Mouse (Mus musculus): Measurements from ENCODE around the gene Zfp142. TPM values are rescaled to one million over a fixed set of nuclear protein-coding genes. Genes with fewer than 3 reads are reported as not detected.

Gene Zfp142
- polyA plus RNA-seq, 1 experiment from 2014 or later, result 3.6 TPM

GRCm38 (mm10) chr1:74600501-74601266, 12.6 kb upstream of the Zfp142 start:
- H3K36me3 ChIP-seq (ENCODE audit: insufficient read depth, low read length), result peaks cover 18% of the 10 kb centered on the region
- H3K9me3 ChIP-seq (replicated peaks; ENCODE audit: low read length), result no peaks in the 10 kb centered on the region
- H3K9ac ChIP-seq (ENCODE audit: low read depth, low read length), result peak overlapping the region; percentile 78
- no peak for TF ChIP-seq CTCF (IDR thresholded peaks at IDR 0.05; ENCODE audit: low read depth)
- H3K27ac ChIP-seq, result peak overlapping the region; percentile 43
- DNase-seq (ENCODE audit: low spot score) (no peak), ATAC-seq (replicated peaks; ENCODE audit: low FRiP score, low read depth) (no peak; the same call in 1 of the 2 replicates)
- peaks cover 9% of the 10 kb centered on the region; the same call in 1 of the 2 replicates for H3K4me1 ChIP-seq (replicated peaks; ENCODE audit: insufficient read depth, low read length)
- WGBS, result 8% methylated on average over 26 of the region's 26 CpGs
- H3K4me3 ChIP-seq (replicated peaks; ENCODE audit: low read depth, low read length), result peak overlapping the region; percentile 78
- H3K4me2 ChIP-seq (ENCODE audit: low read length), result peak overlapping the region; percentile 76
- no peaks in the 10 kb centered on the region for H3K27me3 ChIP-seq (ENCODE audit: insufficient read depth, low read length)

- no peak for TF ChIP-seq CTCF (IDR thresholded peaks at IDR 0.05; ENCODE audit: low read depth)
Observed at GRCm38 (mm10) chr1:74594434-74594833, 6.4 kb upstream of the Zfp142 start.

GRCm38 (mm10) chr1:74587233-74587772, 743 bp downstream of the Zfp142 start:
- Histone ChIP-seq H3K27me3 (ENCODE audit: insufficient read depth, low read length) (no peaks in the 10 kb centered on the region), H3K4me3 (replicated peaks; ENCODE audit: low read depth, low read length) (peak overlapping the region; percentile 72), H3K9me3 (replicated peaks; ENCODE audit: low read length) (no peaks in the 10 kb centered on the region), H3K36me3 (ENCODE audit: insufficient read depth, low read length) (peaks cover 16% of the 10 kb centered on the region), H3K9ac (ENCODE audit: low read depth, low read length) (peak overlapping the region; percentile 56), H3K27ac (peak overlapping the region; percentile 68), H3K4me2 (ENCODE audit: low read length) (peak overlapping the region; percentile 72), H3K4me1 (replicated peaks; ENCODE audit: insufficient read depth, low read length) (no peaks in the 10 kb centered on the region)
- ATAC-seq (replicated peaks; ENCODE audit: low FRiP score, low read depth) (no peak), DNase-seq (ENCODE audit: low spot score) (peak; percentile 65)
- TF ChIP-seq CTCF (IDR thresholded peaks at IDR 0.05; ENCODE audit: low read depth), result no peak
- under 1% methylated on average over 24 of the region's 24 CpGs for WGBS

More at GRCm38 (mm10) chr1:74594434-74594833, 6.4 kb upstream of the Zfp142 start:
- H3K27me3 ChIP-seq (ENCODE audit: insufficient read depth, low read length), result no peaks in the 10 kb centered on the region
- H3K4me2 ChIP-seq (ENCODE audit: low read length), result no peak overlapping the region
- 78% methylated on average over 8 of the region's 8 CpGs for WGBS
- DNase-seq (ENCODE audit: low spot score) (no peak), ATAC-seq (replicated peaks; ENCODE audit: low FRiP score, low read depth) (no peak)
- H3K9me3 ChIP-seq (replicated peaks; ENCODE audit: low read length), result no peaks in the 10 kb centered on the region
- no peak overlapping the region for H3K4me3 ChIP-seq (replicated peaks; ENCODE audit: low read depth, low read length)
- H3K27ac ChIP-seq, result no peak overlapping the region
- peaks cover 52% of the 10 kb centered on the region for H3K36me3 ChIP-seq (ENCODE audit: insufficient read depth, low read length)
- no peaks in the 10 kb centered on the region for H3K4me1 ChIP-seq (replicated peaks; ENCODE audit: insufficient read depth, low read length)
- H3K9ac ChIP-seq (ENCODE audit: low read depth, low read length), result no peak overlapping the region

- Histone ChIP-seq H3K4me2 (ENCODE audit: low read length) (no peak overlapping the region), H3K9ac (ENCODE audit: low read depth, low read length) (no peak overlapping the region), H3K9me3 (replicated peaks; ENCODE audit: low read length) (no peaks in the 10 kb centered on the region), H3K27me3 (ENCODE audit: insufficient read depth, low read length) (no peaks in the 10 kb centered on the region), H3K27ac (no peak overlapping the region), H3K4me1 (replicated peaks; ENCODE audit: insufficient read depth, low read length) (no peaks in the 10 kb centered on the region), H3K36me3 (ENCODE audit: insufficient read depth, low read length) (peaks cover 10% of the 10 kb centered on the region), H3K4me3 (replicated peaks; ENCODE audit: low read depth, low read length) (no peak overlapping the region)
- 88% methylated on average over 3 of the region's 3 CpGs for WGBS
- ATAC-seq (replicated peaks; ENCODE audit: low FRiP score, low read depth) (no peak), DNase-seq (ENCODE audit: low spot score) (no peak)
- TF ChIP-seq CTCF (IDR thresholded peaks at IDR 0.05; ENCODE audit: low read depth), result no peak
Observed at GRCm38 (mm10) chr1:74584616-74585398, 3.2 kb downstream of the Zfp142 start.

- no peak overlapping the region for H3K27ac ChIP-seq
- H3K9ac ChIP-seq (ENCODE audit: low read depth, low read length), result no peak overlapping the region
- 87% methylated on average over 3 of the region's 3 CpGs for WGBS
- no peaks in the 10 kb centered on the region for H3K4me1 ChIP-seq (replicated peaks; ENCODE audit: insufficient read depth, low read length)
- no peak for TF ChIP-seq CTCF (IDR thresholded peaks at IDR 0.05; ENCODE audit: low read depth)
- H3K4me2 ChIP-seq (ENCODE audit: low read length), result no peak overlapping the region
- no peak for ATAC-seq (replicated peaks; ENCODE audit: low FRiP score, low read depth)
- no peak for DNase-seq (ENCODE audit: low spot score)
- H3K27me3 ChIP-seq (ENCODE audit: insufficient read depth, low read length), result no peaks in the 10 kb centered on the region
- no peaks in the 10 kb centered on the region for H3K9me3 ChIP-seq (replicated peaks; ENCODE audit: low read length)
- H3K36me3 ChIP-seq (ENCODE audit: insufficient read depth, low read length), result peaks cover 29% of the 10 kb centered on the region
- no peak overlapping the region for H3K4me3 ChIP-seq (replicated peaks; ENCODE audit: low read depth, low read length)
Observed at GRCm38 (mm10) chr1:74582621-74583020, 5.4 kb downstream of the Zfp142 start.
